Mouse (Mus musculus) cortical plate, adult 2 months (tissue): Measurements from ENCODE around the gene Cwf19l1.

ENCODE experiments used
- CTCF ChIP-seq: fragments of 200-500 bp; IDR thresholded peaks from 2 replicates; pipeline ENCODE4 v1.5.1; 2011; ENCODE audit warnings: mild to moderate bottlenecking, control low read depth, low read length; ENCODE audit not compliant: insufficient read depth; ENCODE audit errors: extremely low read depth
- POLR2A ChIP-seq: fragments of 200-500 bp; IDR thresholded peaks from 2 replicates; pipeline ENCODE4 v1.6.1; 2011; ENCODE audit warnings: mild to moderate bottlenecking, low read length, control low read depth; ENCODE audit not compliant: insufficient read depth; ENCODE audit errors: extremely low read depth

DNA sequence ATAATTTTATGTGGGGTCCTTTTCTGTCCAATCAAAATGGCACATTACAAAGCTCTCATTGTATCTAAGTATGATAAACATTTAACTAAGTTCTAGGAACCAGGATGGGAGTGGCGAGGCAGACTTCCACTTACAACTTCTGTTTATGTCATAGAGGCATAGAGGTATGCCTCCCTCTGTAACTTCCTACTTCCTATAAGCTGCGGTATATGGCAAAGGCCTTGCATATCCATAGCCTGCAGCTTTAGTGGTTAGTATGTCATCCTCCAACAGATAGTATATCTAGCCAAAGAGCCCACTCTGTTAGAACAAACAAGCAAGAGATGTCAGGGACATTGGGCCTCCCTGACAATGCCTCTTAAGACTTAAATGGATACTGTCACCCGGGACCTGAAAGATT is 41.1 kb upstream of the Cwf19l1 start:
- no peak for TF ChIP-seq CTCF
- TF ChIP-seq POLR2A, result no peak
